Mouse (Mus musculus): ENCODE results near the gene Nr5a1. TPM values are rescaled to one million over a fixed set of nuclear protein-coding genes. Genes with fewer than 3 reads are reported as not detected.

The Nr5a1 gene
- 0.33 and 0.69 TPM in 2 replicates for polyA plus RNA-seq (2016; fragmentation: Nextera tagmentation; extraction: Ambion mirVana)

GRCm38 (mm10) chr2:38714324-38714723 lies at the start of gene Nr5a1:
Gene Nr5a1, minus strand, starts transcription at chr2:38714542.
- 90% methylated on average over 13 of the region's 13 CpGs for WGBS

GRCm38 (mm10) chr2:38739847-38740246 lies 25.5 kb upstream of the Nr5a1 start:
- H3K36me3 ChIP-seq (replicated peaks): peaks cover 25% of the 10 kb centered on the region
- H3K4me1 ChIP-seq: peaks cover 18% of the 10 kb centered on the region
- no peaks in the 10 kb centered on the region for H3K9me3 ChIP-seq
- no peak overlapping the region for H3K27ac ChIP-seq
- no peak overlapping the region for H3K4me3 ChIP-seq
- DNase-seq (ENCODE audit: extremely low spot score, low spot score): no peak
- no peaks in the 10 kb centered on the region for H3K27me3 ChIP-seq (ENCODE audit: poor library complexity, severe bottlenecking)
- 89% methylated on average over 3 of the region's 3 CpGs for WGBS

More at GRCm38 (mm10) chr2:38714324-38714723, at the start of gene Nr5a1:
- no peak within 1 kb of the TSS for H3K4me3 ChIP-seq
- H3K9me3 ChIP-seq: no peaks in the 10 kb centered on the region
- H3K36me3 ChIP-seq (replicated peaks): no peaks in the 10 kb centered on the region
- DNase-seq (ENCODE audit: extremely low spot score, low spot score): no peak
- peaks cover 83% of the 10 kb centered on the region for H3K27me3 ChIP-seq (ENCODE audit: poor library complexity, severe bottlenecking)
- H3K4me1 ChIP-seq: peaks cover 51% of the 10 kb centered on the region
- no peak within 1 kb of the TSS for H3K27ac ChIP-seq

- Histone ChIP-seq H3K27ac (peak overlapping the region; percentile 44; the same call in 1 of the 2 replicates), H3K36me3 (replicated peaks) (peaks cover 25% of the 10 kb centered on the region), H3K4me1 (peaks cover 18% of the 10 kb centered on the region), H3K27me3 (ENCODE audit: poor library complexity, severe bottlenecking) (no peaks in the 10 kb centered on the region), H3K9me3 (no peaks in the 10 kb centered on the region), H3K4me3 (no peak overlapping the region)
- peak; percentile 67 for DNase-seq (ENCODE audit: extremely low spot score, low spot score)
- 28% methylated on average over 7 of the region's 7 CpGs for WGBS
Measured at GRCm38 (mm10) chr2:38739410-38739809, 25.1 kb upstream of the Nr5a1 start.

- Histone ChIP-seq H3K4me1 (peaks cover 13% of the 10 kb centered on the region), H3K27me3 (ENCODE audit: poor library complexity, severe bottlenecking) (no peaks in the 10 kb centered on the region), H3K27ac (peak overlapping the region; percentile 44; the same call in 1 of the 2 replicates), H3K36me3 (replicated peaks) (peaks cover 25% of the 10 kb centered on the region), H3K4me3 (no peak overlapping the region), H3K9me3 (no peaks in the 10 kb centered on the region)
- WGBS: 80% methylated on average over 14 of the region's 14 CpGs
- peak; percentile 22 for DNase-seq (ENCODE audit: extremely low spot score, low spot score)
Measured at GRCm38 (mm10) chr2:38738601-38739301, 24.4 kb upstream of the Nr5a1 start.

- Histone ChIP-seq H3K4me1 (peaks cover 12% of the 10 kb centered on the region), H3K27ac (no peak overlapping the region), H3K36me3 (replicated peaks) (peaks cover 21% of the 10 kb centered on the region), H3K4me3 (no peak overlapping the region), H3K9me3 (no peaks in the 10 kb centered on the region), H3K27me3 (ENCODE audit: poor library complexity, severe bottlenecking) (no peaks in the 10 kb centered on the region)
- no peak for DNase-seq (ENCODE audit: extremely low spot score, low spot score)
Measured at GRCm38 (mm10) chr2:38735740-38736139, 21.4 kb upstream of the Nr5a1 start.

GRCm38 (mm10) chr2:38734721-38735120 lies 20.4 kb upstream of the Nr5a1 start:
- peak; percentile 8 for DNase-seq (ENCODE audit: extremely low spot score, low spot score)
- 91% methylated on average over 5 of the region's 5 CpGs for WGBS
- no peak overlapping the region for H3K4me3 ChIP-seq

GRCm38 (mm10) chr2:38730331-38730827 lies 16.0 kb upstream of the Nr5a1 start:
- H3K27ac ChIP-seq: no peak overlapping the region
- no peak overlapping the region for H3K4me3 ChIP-seq
- no peaks in the 10 kb centered on the region for H3K9me3 ChIP-seq
- WGBS: 95% methylated on average over 6 of the region's 6 CpGs
- DNase-seq (ENCODE audit: extremely low spot score, low spot score): peak; percentile 6
- peaks cover 12% of the 10 kb centered on the region for H3K4me1 ChIP-seq
- H3K36me3 ChIP-seq (replicated peaks): peaks cover 28% of the 10 kb centered on the region
- H3K27me3 ChIP-seq (ENCODE audit: poor library complexity, severe bottlenecking): no peaks in the 10 kb centered on the region

More at GRCm38 (mm10) chr2:38734721-38735120, 20.4 kb upstream of the Nr5a1 start:
- peaks cover 12% of the 10 kb centered on the region for H3K4me1 ChIP-seq
- no peaks in the 10 kb centered on the region for H3K9me3 ChIP-seq
- H3K27ac ChIP-seq: no peak overlapping the region
- peaks cover 27% of the 10 kb centered on the region for H3K36me3 ChIP-seq (replicated peaks)
- H3K27me3 ChIP-seq (ENCODE audit: poor library complexity, severe bottlenecking): no peaks in the 10 kb centered on the region

- no peak for DNase-seq (ENCODE audit: extremely low spot score, low spot score)
- WGBS: 54% methylated on average over 3 of the region's 3 CpGs
- Histone ChIP-seq H3K4me1 (peaks cover 47% of the 10 kb centered on the region), H3K27ac (no peak overlapping the region), H3K9me3 (no peaks in the 10 kb centered on the region), H3K27me3 (ENCODE audit: poor library complexity, severe bottlenecking) (0 out of 2 replicates have a peak, but pooled peaks cover 6% of the 10 kb centered on the region), H3K36me3 (replicated peaks) (peaks cover 20% of the 10 kb centered on the region), H3K4me3 (no peak overlapping the region)
Measured at GRCm38 (mm10) chr2:38725427-38725826, 11.1 kb upstream of the Nr5a1 start.

DNA sequence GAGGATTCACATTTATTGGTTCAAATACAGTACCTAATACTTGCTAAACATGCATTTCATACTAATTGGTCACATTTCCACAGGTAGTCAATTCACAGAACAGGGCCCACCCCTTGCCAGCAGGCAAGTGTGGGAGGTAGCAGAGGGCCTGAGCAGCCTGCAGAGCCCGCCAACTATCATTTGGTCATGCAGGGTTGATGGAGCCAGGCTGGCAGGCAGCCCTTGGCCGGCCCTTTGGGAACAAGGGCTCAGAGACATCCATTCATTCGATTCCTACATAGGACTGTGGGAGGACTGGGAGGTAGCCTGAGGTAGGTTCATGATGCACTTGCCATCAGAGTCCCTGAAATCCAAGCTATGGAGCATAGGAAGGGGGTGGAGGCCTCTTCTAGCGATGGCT lies 9.0 kb upstream of the Nr5a1 start:
- Histone ChIP-seq H3K27me3 (ENCODE audit: poor library complexity, severe bottlenecking) (0 out of 2 replicates have a peak, but pooled peaks cover 11% of the 10 kb centered on the region), H3K4me3 (no peak overlapping the region), H3K36me3 (replicated peaks) (peaks cover 14% of the 10 kb centered on the region), H3K9me3 (no peaks in the 10 kb centered on the region), H3K4me1 (peaks cover 67% of the 10 kb centered on the region), H3K27ac (no peak overlapping the region)
- no peak for DNase-seq (ENCODE audit: extremely low spot score, low spot score)
- WGBS: 86% methylated on average over 4 of the region's 4 CpGs

DNA sequence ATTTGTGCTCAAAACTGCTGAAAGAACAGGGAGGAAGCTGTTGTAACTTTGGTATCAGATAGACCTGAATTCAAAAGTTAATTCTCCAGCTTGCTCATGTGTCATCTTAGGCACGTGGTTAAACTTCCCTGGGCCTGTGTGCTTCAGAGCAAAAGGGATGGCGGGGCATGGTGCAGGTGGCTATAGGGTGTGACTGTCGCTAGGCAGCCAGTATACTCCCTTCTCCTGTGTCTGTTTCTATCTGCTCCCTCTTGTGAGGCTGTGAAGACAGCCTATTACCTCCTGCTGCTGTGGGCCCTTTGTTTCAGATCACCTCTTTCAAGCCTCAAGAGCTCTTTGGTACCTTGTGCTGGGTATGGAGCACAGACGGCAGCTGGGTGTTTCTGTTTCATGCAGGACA lies 7.7 kb upstream of the Nr5a1 start:
- Histone ChIP-seq H3K9me3 (no peaks in the 10 kb centered on the region), H3K27me3 (ENCODE audit: poor library complexity, severe bottlenecking) (peaks cover 22% of the 10 kb centered on the region; the same call in 1 of the 2 replicates), H3K36me3 (replicated peaks) (peaks cover 8% of the 10 kb centered on the region), H3K4me1 (peaks cover 69% of the 10 kb centered on the region), H3K4me3 (no peak overlapping the region), H3K27ac (peak overlapping the region; percentile 26)
- 34% methylated on average over 4 of the region's 4 CpGs for WGBS
- no peak for DNase-seq (ENCODE audit: extremely low spot score, low spot score)

DNA sequence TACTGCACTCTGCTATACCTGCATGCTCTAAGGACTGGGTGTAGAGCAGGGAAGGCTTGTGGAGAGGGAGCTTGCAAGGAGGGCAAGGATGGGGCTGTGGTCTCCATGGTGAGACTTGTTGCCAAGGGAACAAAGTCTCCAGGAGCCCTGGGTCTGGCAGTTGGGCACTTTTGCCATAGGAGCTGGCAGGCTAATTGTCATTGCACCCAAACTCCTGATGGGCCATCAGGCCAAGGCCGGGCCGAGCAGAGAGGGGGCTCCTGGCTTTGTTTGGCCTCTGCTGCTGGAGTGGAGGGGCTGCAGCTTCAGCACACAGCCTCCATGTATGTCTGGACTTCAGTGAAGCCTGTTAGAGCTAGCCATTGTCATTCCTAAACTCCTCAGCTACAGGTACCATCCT lies 6.3 kb upstream of the Nr5a1 start:
- no peaks in the 10 kb centered on the region for H3K36me3 ChIP-seq (replicated peaks)
- 0 out of 2 replicates have a peak overlapping the region, but pooled peaks have one; percentile 15 for H3K27ac ChIP-seq
- H3K4me3 ChIP-seq: no peak overlapping the region
- DNase-seq (ENCODE audit: extremely low spot score, low spot score): no peak
- WGBS: 86% methylated on average over 2 of the region's 2 CpGs
- H3K27me3 ChIP-seq (ENCODE audit: poor library complexity, severe bottlenecking): peaks cover 28% of the 10 kb centered on the region
- no peaks in the 10 kb centered on the region for H3K9me3 ChIP-seq
- peaks cover 62% of the 10 kb centered on the region for H3K4me1 ChIP-seq

DNA sequence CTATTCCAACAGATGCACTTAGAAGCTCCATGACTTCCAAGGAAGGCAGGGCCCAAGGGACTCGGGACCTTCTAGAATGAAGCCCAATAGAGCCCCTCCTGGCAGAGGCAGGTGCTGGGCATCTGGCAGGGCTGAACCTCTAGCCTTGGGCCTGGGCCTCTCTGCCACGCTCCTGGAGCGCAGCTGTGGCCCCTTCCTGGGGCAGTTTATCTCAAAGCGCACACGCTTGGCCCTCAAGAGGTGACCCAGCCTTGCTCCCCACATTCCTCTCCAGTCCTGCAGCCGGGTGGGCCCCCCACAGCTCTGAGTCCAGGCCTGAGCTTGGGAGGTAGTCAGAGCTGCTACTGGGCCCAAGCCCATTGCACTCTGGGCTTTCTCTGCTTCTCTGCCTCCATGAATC lies 5.0 kb upstream of the Nr5a1 start:
- WGBS: 79% methylated on average over 6 of the region's 6 CpGs
- no peak overlapping the region for H3K4me3 ChIP-seq
- no peaks in the 10 kb centered on the region for H3K9me3 ChIP-seq
- DNase-seq (ENCODE audit: extremely low spot score, low spot score): no peak
- peaks cover 39% of the 10 kb centered on the region for H3K27me3 ChIP-seq (ENCODE audit: poor library complexity, severe bottlenecking)
- peaks cover 53% of the 10 kb centered on the region for H3K4me1 ChIP-seq
- H3K36me3 ChIP-seq (replicated peaks): no peaks in the 10 kb centered on the region
- H3K27ac ChIP-seq: 0 out of 2 replicates have a peak overlapping the region, but pooled peaks have one; percentile 35

DNA sequence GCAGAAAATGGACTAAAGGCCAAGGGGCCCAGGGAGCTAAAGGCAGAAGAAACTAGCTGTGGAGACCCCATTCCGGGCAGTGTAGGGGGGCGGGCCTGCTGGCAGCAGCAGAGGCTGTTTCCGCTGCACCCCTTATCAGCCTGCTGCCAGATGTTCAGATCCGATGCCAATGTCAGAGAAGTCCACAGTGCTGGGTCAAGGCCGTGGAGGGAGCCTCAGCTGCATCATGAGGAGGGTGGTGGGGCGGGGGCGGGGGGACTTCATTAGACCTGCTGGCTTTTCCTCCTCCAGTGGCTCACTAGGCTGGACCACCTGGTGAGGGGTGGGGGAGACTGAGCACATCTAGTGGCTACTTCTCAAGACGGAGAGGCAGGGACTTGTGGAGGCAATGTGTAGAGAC lies 4.3 kb upstream of the Nr5a1 start:
- peaks cover 42% of the 10 kb centered on the region for H3K27me3 ChIP-seq (ENCODE audit: poor library complexity, severe bottlenecking)
- DNase-seq (ENCODE audit: extremely low spot score, low spot score): no peak
- peaks cover 53% of the 10 kb centered on the region for H3K4me1 ChIP-seq
- H3K36me3 ChIP-seq (replicated peaks): no peaks in the 10 kb centered on the region
- WGBS: 74% methylated on average over 8 of the region's 8 CpGs
- H3K4me3 ChIP-seq: no peak overlapping the region
- H3K9me3 ChIP-seq: no peaks in the 10 kb centered on the region
- no peak overlapping the region for H3K27ac ChIP-seq
